Mouse (Mus musculus) embryonic facial prominence, embryonic 11.5 days (tissue): ENCODE results near the gene Tfap2e. TPM values are rescaled to one million over a fixed set of nuclear protein-coding genes. Genes with fewer than 3 reads are reported as not detected.

Experiments used
- ATAC-seq: fragments of 200-750 bp; cut with Nextera tagmentation; replicated peaks from 2 replicates; pipeline ENCODE4 v1.8.0; 2017; ENCODE audit warnings: low read depth; ENCODE audit not compliant: insufficient number of reproducible peaks, low FRiP score, low TSS enrichment
- DNase-seq: peaks from one replicate; pipeline ENCODE4 v3.0.0-alpha.2; 2015; ENCODE audit warnings: low spot score
- H3K27ac ChIP-seq: fragments of 300-500 bp; sonication (generic); replicated peaks from 2 replicates; pipeline ENCODE4 v1.5.1; 2014; ENCODE audit warnings: mild to moderate bottlenecking, low read depth, low read length, control low read depth
- H3K27me3 ChIP-seq: fragments of 300-500 bp; sonication (generic); 2 replicates; pipeline ENCODE4 v1.6.1; 2014; ENCODE audit warnings: mild to moderate bottlenecking, low read length, moderate library complexity, mixed read lengths; ENCODE audit not compliant: control insufficient read depth, insufficient read depth
- H3K36me3 ChIP-seq: fragments of 300-500 bp; sonication (generic); replicated peaks from 2 replicates; pipeline ENCODE4 v1.6.1; 2014; ENCODE audit warnings: low read depth, mild to moderate bottlenecking, low read length, moderate library complexity, mixed read lengths; ENCODE audit not compliant: control insufficient read depth, insufficient read depth
- H3K4me1 ChIP-seq: fragments of 300-500 bp; sonication (generic); 2 replicates; pipeline ENCODE4 v1.6.1; 2014; ENCODE audit warnings: low read length, mixed read lengths; ENCODE audit not compliant: control insufficient read depth, insufficient read depth
- H3K4me2 ChIP-seq: fragments of 300-500 bp; sonication (generic); 2 replicates; pipeline ENCODE4 v1.6.1; 2014; ENCODE audit warnings: low read depth, mild to moderate bottlenecking, control low read depth, low read length, moderate library complexity
- H3K4me3 ChIP-seq: fragments of 300-500 bp; sonication (generic); 2 replicates; pipeline ENCODE4 v1.5.1; 2014; ENCODE audit warnings: low read depth, low read length, control low read depth
- H3K9ac ChIP-seq: fragments of 300-500 bp; sonication (generic); replicated peaks from 2 replicates; pipeline ENCODE4 v1.6.1; 2014; ENCODE audit warnings: mild to moderate bottlenecking, control low read depth, low read length
- H3K9me3 ChIP-seq: fragments of 300-500 bp; sonication (generic); replicated peaks from 2 replicates; pipeline ENCODE4 v1.6.1; 2016; ENCODE audit warnings: mild to moderate bottlenecking, low read length, inconsistent platforms, mixed read lengths; ENCODE audit not compliant: control insufficient read depth
- WGBS: fragments of 180-500 bp; shearing (Covaris S2); extraction: QIAGEN DNeasy Blood & Tissue Kit; methylation state at CpG from one replicate; pipeline ENCODE4 v1.1.7; 2014; 5-methylcytosine and 5-hydroxymethylcytosine counted together
- polyA plus RNA-seq: library from polyadenylated mRNA; unstranded; fragments of >200 nt; fragmentation: Nextera tagmentation; extraction: Ambion mirVana; gene quantifications from 2 replicates; pipeline ENCODE4 v1.2.1, GENCODE M21; 2014

The Tfap2e gene
- polyA plus RNA-seq, 1 experiment from 2014 or later, result not detected

GRCm38 (mm10) chr4:126707439-126707826, 28.6 kb downstream of the Tfap2e start:
- Histone ChIP-seq H3K36me3 (peaks cover 4% of the 10 kb centered on the region), H3K4me2 (no peak overlapping the region), H3K9me3 (no peaks in the 10 kb centered on the region), H3K9ac (no peak overlapping the region), H3K4me3 (no peak overlapping the region), H3K27me3 (no peaks in the 10 kb centered on the region), H3K27ac (no peak overlapping the region), H3K4me1 (no peaks in the 10 kb centered on the region; the same call in 1 of the 2 replicates)
- WGBS, result 44% methylated on average over 5 of the region's 5 CpGs
- ATAC-seq (peak; percentile 52), DNase-seq (peak; percentile 6)

GRCm38 (mm10) chr4:126706630-126707438, 29.2 kb downstream of the Tfap2e start:
- Histone ChIP-seq H3K27me3 (no peaks in the 10 kb centered on the region), H3K4me3 (no peak overlapping the region), H3K36me3 (peaks cover 4% of the 10 kb centered on the region), H3K9me3 (no peaks in the 10 kb centered on the region), H3K4me1 (no peaks in the 10 kb centered on the region; the same call in 1 of the 2 replicates), H3K27ac (no peak overlapping the region), H3K4me2 (no peak overlapping the region), H3K9ac (no peak overlapping the region)
- ATAC-seq (peak; percentile 75), DNase-seq (peak; percentile 75)
- WGBS, result 43% methylated on average over 12 of the region's 12 CpGs

GRCm38 (mm10) chr4:126696908-126697307, 39.1 kb downstream of the Tfap2e start:
- WGBS, result 97% methylated on average over 4 of the region's 4 CpGs

GRCm38 (mm10) chr4:126693021-126693420, 43.0 kb downstream of the Tfap2e start:
- Histone ChIP-seq H3K9me3 (no peaks in the 10 kb centered on the region), H3K4me3 (no peak overlapping the region), H3K36me3 (no peaks in the 10 kb centered on the region; the same call in 1 of the 2 replicates), H3K4me1 (no peaks in the 10 kb centered on the region), H3K4me2 (no peak overlapping the region), H3K27ac (no peak overlapping the region), H3K9ac (no peak overlapping the region), H3K27me3 (no peaks in the 10 kb centered on the region)
- ATAC-seq (no peak), DNase-seq (no peak)
- 89% methylated on average over 5 of the region's 5 CpGs for WGBS

More at GRCm38 (mm10) chr4:126696908-126697307, 39.1 kb downstream of the Tfap2e start:
- no peaks in the 10 kb centered on the region for H3K9me3 ChIP-seq
- no peaks in the 10 kb centered on the region for H3K27me3 ChIP-seq
- H3K36me3 ChIP-seq, result no peaks in the 10 kb centered on the region; the same call in 1 of the 2 replicates
- no peak overlapping the region for H3K4me3 ChIP-seq
- no peak overlapping the region for H3K9ac ChIP-seq
- no peaks in the 10 kb centered on the region for H3K4me1 ChIP-seq
- ATAC-seq (no peak), DNase-seq (no peak)
- H3K27ac ChIP-seq, result no peak overlapping the region
- no peak overlapping the region for H3K4me2 ChIP-seq

GRCm38 (mm10) chr4:126689457-126689856, 46.6 kb downstream of the Tfap2e start:
- no peaks in the 10 kb centered on the region for H3K9me3 ChIP-seq
- ATAC-seq, result no peak

GRCm38 (mm10) chr4:126683084-126683483, 53.0 kb downstream of the Tfap2e start:
- Histone ChIP-seq H3K4me3 (no peak overlapping the region), H3K27me3 (no peaks in the 10 kb centered on the region), H3K4me1 (no peaks in the 10 kb centered on the region), H3K36me3 (no peaks in the 10 kb centered on the region; the same call in 1 of the 2 replicates), H3K9ac (no peak overlapping the region), H3K9me3 (no peaks in the 10 kb centered on the region), H3K4me2 (no peak overlapping the region), H3K27ac (no peak overlapping the region)
- WGBS, result 77% methylated on average over 3 of the region's 3 CpGs
- DNase-seq, result no peak
- ATAC-seq, result no peak

More at GRCm38 (mm10) chr4:126689457-126689856, 46.6 kb downstream of the Tfap2e start:
- H3K36me3 ChIP-seq, result no peaks in the 10 kb centered on the region; the same call in 1 of the 2 replicates
- H3K4me3 ChIP-seq, result no peak overlapping the region
- H3K4me1 ChIP-seq, result no peaks in the 10 kb centered on the region
- H3K4me2 ChIP-seq, result no peak overlapping the region
- no peaks in the 10 kb centered on the region for H3K27me3 ChIP-seq
- no peak for DNase-seq
- WGBS, result 97% methylated on average over 2 of the region's 2 CpGs
- no peak overlapping the region for H3K27ac ChIP-seq
- no peak overlapping the region for H3K9ac ChIP-seq

GRCm38 (mm10) chr4:126682298-126682697, 53.7 kb downstream of the Tfap2e start:
- no peak overlapping the region for H3K4me3 ChIP-seq
- no peak for DNase-seq
- no peaks in the 10 kb centered on the region for H3K4me1 ChIP-seq
- H3K4me2 ChIP-seq, result no peak overlapping the region
- H3K9ac ChIP-seq, result no peak overlapping the region
- WGBS, result 89% methylated on average over 5 of the region's 5 CpGs
- H3K36me3 ChIP-seq, result no peaks in the 10 kb centered on the region; the same call in 1 of the 2 replicates
- no peaks in the 10 kb centered on the region for H3K27me3 ChIP-seq
- no peak overlapping the region for H3K27ac ChIP-seq
- ATAC-seq, result no peak
- no peaks in the 10 kb centered on the region for H3K9me3 ChIP-seq
